8 mouse cellular contexts compared by ENCODE assay signal in the genomic region with DNA sequence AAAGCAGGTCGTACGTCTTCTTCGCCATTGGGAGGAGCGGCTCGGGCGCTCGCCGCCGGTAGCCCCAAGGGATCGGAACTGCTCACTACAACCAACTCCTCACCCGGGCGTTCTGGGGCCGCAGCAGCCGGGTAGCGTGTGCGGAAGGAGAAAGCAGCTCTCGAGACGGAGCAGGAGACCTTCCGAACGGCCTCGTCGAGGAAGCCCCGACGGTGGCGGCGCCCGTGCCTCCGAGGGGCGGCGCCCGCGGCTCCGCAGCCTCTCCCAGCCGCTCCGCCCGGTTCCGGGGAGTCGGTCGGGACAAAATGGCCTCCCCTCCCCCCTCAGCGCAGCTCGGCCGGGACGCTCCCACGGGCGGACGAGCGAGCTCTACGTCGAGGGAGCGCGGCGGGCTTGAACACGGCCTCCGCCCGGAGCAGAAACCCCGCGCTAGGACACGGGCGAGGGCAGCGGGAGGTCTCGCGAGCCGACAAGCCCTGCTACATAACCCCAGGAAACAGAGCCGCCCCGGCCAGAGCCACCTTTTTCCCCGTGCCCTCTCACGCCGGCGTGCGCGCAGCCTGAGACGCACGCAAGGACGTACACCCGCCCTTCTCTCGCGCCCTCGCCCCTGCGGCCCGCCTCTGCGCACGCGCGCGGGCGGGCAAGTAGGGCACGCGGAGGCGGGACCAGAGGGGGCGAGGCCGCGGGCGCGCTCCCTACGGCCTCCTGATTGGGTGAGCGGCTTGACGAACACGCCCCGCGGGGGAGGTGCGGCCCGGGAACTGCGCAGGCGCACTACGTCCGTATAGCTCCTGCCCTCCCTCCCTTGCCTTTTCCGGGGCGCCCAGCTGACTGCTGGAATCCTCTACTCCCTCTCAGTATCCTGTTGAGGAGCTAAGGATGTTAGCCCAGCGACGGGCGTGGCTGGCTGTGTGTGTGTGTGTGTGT. TPM values are rescaled to one million over a fixed set of nuclear protein-coding genes. Genes with fewer than 3 reads are reported as not detected.
DNase-seq lines count a peak whose midpoint lies in the region; ATAC-seq lines count a peak whose summit lies in the region.

A gene (minus strand): TSS at position 579 of the 930 bp plus-strand sequence.

- H3K27me3 ChIP-seq in hindbrain, embryonic 11.5 days (ENCODE audit: control insufficient read depth, insufficient read depth, low read length) = no peaks in the 10 kb centered on the region

- H3K4me2 ChIP-seq in hindbrain, embryonic 11.5 days (replicated peaks; ENCODE audit: low read depth, low read length) = peak within 1 kb of the TSS; percentile 51

- peak; percentile 98 for ATAC-seq in hindbrain, embryonic 11.5 days (ENCODE audit: low FRiP score)

- peak within 1 kb of the TSS; percentile 84 for H3K9ac ChIP-seq in hindbrain, embryonic 11.5 days (ENCODE audit: low read depth, low read length)

- H3K36me3 ChIP-seq in hindbrain, embryonic 11.5 days (ENCODE audit: control insufficient read depth, insufficient read depth, low read length) = no peaks in the 10 kb centered on the region

- H3K27ac ChIP-seq in hindbrain, embryonic 11.5 days (ENCODE audit: low read depth, low read length) = peak within 1 kb of the TSS; percentile 93

- peak within 1 kb of the TSS; percentile 84 for H3K4me3 ChIP-seq in hindbrain, embryonic 11.5 days (ENCODE audit: low read depth, low read length)

- WGBS in hindbrain, embryonic 11.5 days = under 1% methylated on average over 99 of the region's 111 CpGs

- peak; percentile 100 for DNase-seq in Muller cell, postnatal 12 days (ENCODE audit: inconsistent ontology term)
- DNase-seq in cerebellum, adult 9-11 months = peak; percentile 99
- DNase-seq in frontal cortex, adult 2 months (ENCODE audit: extremely low spot score in 1 of 2, low spot score in 1 of 2) = peak; percentile 98 to 99
- peak; percentile 99 for DNase-seq in hindbrain, embryonic 11.5 days (ENCODE audit: low spot score)
- peak; percentile 99 for DNase-seq in layer of hippocampus, postnatal 10 days (ENCODE audit: low spot score in 2 of 2)
- peak; percentile 99 for DNase-seq in lung, postnatal 10 days
- DNase-seq in ovary, postnatal 36 days (ENCODE audit: low spot score) = peak; percentile 99
- peak; percentile 99 for DNase-seq in thymus, postnatal 25 days

- no peaks in the 10 kb centered on the region for H3K4me1 ChIP-seq in hindbrain, embryonic 11.5 days (replicated peaks; ENCODE audit: control insufficient read depth, insufficient read depth, low read length)

- no peaks in the 10 kb centered on the region for H3K9me3 ChIP-seq in hindbrain, embryonic 11.5 days (ENCODE audit: control insufficient read depth, low read length)

RNA-seq across cellular contexts. Expression of the gene that starts here (rescaled TPM):
- 96.3 and 105 TPM in 2 replicates for polyA plus RNA-seq in frontal cortex, adult 2 months (2012; rRNA removed)
- polyA plus RNA-seq in hindbrain, embryonic 11.5 days (2014; fragmentation: Nextera tagmentation; extraction: Ambion mirVana) = 120 and 127 TPM in 2 replicates
- total RNA-seq in layer of hippocampus, postnatal 10 days (2021) = 100 to 1,000 TPM; 213 to 233 TPM

Comparison
In these comparisons a context has a peak if more than half of its experiments do, and no peak if none do; other contexts are left out.
1. Peak in every context shown above with its lines: DNase-seq, ATAC-seq, H3K4me3 ChIP-seq and H3K27ac ChIP-seq.